Mouse (Mus musculus) c-Kit-positive CD71-negative TER-119-negative erythroid progenitor cells, embryonic 14.5 days (primary cell): ENCODE measurements around the gene Mtg1.
A peak's percentile ranks its signal among the peaks of the same experiment; 100 is the strongest.
"Not testable (repeated sequence)": the region's sequence is repeated elsewhere in the genome, so short reads cannot be mapped to it uniquely, and the experiment has no call there.

ENCODE experiments used
- DNase-seq: peaks from one replicate; pipeline ENCODE4 v3.0.0-alpha.2; 2013; ENCODE audit warnings: low read depth

Mtg1 gene

GRCm38 (mm10) chr7:140127911-140128310, 9.5 kb upstream of the Mtg1 start:
- no peak for DNase-seq

- not testable (repeated sequence) for DNase-seq
These were observed 5.2 kb upstream of the Mtg1 start for GRCm38 (mm10) chr7:140132184-140132583.

GRCm38 (mm10) chr7:140134033-140134432, 3.3 kb upstream of the Mtg1 start:
- DNase-seq = not testable (repeated sequence)

- DNase-seq = no peak
These were observed 2.1 kb upstream of the Mtg1 start for GRCm38 (mm10) chr7:140135106-140135770.

GRCm38 (mm10) chr7:140138021-140138310, 602 bp downstream of the Mtg1 start:
- DNase-seq = no peak

- DNase-seq = peak; percentile 65
These were observed 4.0 kb downstream of the Mtg1 start for GRCm38 (mm10) chr7:140141350-140141749.

GRCm38 (mm10) chr7:140144550-140144949, 7.2 kb downstream of the Mtg1 start:
- DNase-seq = no peak

- no peak for DNase-seq
These were observed 16.0 kb downstream of the Mtg1 start for GRCm38 (mm10) chr7:140153383-140153782.

- no peak for DNase-seq
These were observed 16.5 kb downstream of the Mtg1 start for GRCm38 (mm10) chr7:140153829-140154217.

- DNase-seq = no peak
These were observed 17.0 kb downstream of the Mtg1 start, which contains the start of gene Sprn for GRCm38 (mm10) chr7:140154218-140154927. Gene Sprn, minus strand, starts transcription at chr7:140154877.

- no peak for DNase-seq
These were observed 23.0 kb downstream of the Mtg1 start for GRCm38 (mm10) chr7:140160363-140160762.

GRCm38 (mm10) chr7:140164664-140165063, 27.3 kb downstream of the Mtg1 start, which contains the start of gene Olfr522:
Gene Olfr522, minus strand, starts transcription at chr7:140164764.
- DNase-seq = no peak

GRCm38 (mm10) chr7:140167950-140168349, 30.6 kb downstream of the Mtg1 start:
- DNase-seq = no peak

GRCm38 (mm10) chr7:140169386-140169785, 32.0 kb downstream of the Mtg1 start:
- DNase-seq = no peak

GRCm38 (mm10) chr7:140170863-140171262, 33.5 kb downstream of the Mtg1 start:
- no peak for DNase-seq

GRCm38 (mm10) chr7:140172936-140173335, 35.6 kb downstream of the Mtg1 start, which contains the start of gene Olfr523:
Gene Olfr523, plus strand, starts transcription at chr7:140173217.
- no peak for DNase-seq

GRCm38 (mm10) chr7:140179176-140179575, 41.8 kb downstream of the Mtg1 start:
- DNase-seq = no peak

GRCm38 (mm10) chr7:140180692-140181091, 43.3 kb downstream of the Mtg1 start:
- DNase-seq = no peak

GRCm38 (mm10) chr7:140184206-140184605, 46.8 kb downstream of the Mtg1 start:
- no peak for DNase-seq

- peak; percentile 12 for DNase-seq
These were observed 49.6 kb downstream of the Mtg1 start for GRCm38 (mm10) chr7:140186646-140187620.

- no peak for DNase-seq
These were observed 50.5 kb downstream of the Mtg1 start for GRCm38 (mm10) chr7:140187721-140188390.
